Mouse (Mus musculus) adrenal gland, adult 8-10 months (tissue): ENCODE results near the gene Mybbp1a. TPM values are rescaled to one million over a fixed set of nuclear protein-coding genes. Genes with fewer than 3 reads are reported as not detected.

Source experiments
- DNase-seq: peaks from one replicate; pipeline ENCODE4 v3.0.0; 2022
- total RNA-seq, 4 experiments: library from RNA; stranded (reverse); gene quantifications; 2 replicates each; pipeline ENCODE4 v1.2.4; 2022

The Mybbp1a gene
- total RNA-seq, 4 experiments from 2014 or later = 81.9 to 90.7 (median 84.3) TPM

- no peak for DNase-seq
These were observed 5.4 kb downstream of the Mybbp1a start for GRCm38 (mm10) chr11:72446311-72447105.

GRCm38 (mm10) chr11:72447475-72447874, 6.3 kb downstream of the Mybbp1a start:
- no peak for DNase-seq

GRCm38 (mm10) chr11:72452140-72452665, 11.0 kb downstream of the Mybbp1a start:
- no peak for DNase-seq

DNA sequence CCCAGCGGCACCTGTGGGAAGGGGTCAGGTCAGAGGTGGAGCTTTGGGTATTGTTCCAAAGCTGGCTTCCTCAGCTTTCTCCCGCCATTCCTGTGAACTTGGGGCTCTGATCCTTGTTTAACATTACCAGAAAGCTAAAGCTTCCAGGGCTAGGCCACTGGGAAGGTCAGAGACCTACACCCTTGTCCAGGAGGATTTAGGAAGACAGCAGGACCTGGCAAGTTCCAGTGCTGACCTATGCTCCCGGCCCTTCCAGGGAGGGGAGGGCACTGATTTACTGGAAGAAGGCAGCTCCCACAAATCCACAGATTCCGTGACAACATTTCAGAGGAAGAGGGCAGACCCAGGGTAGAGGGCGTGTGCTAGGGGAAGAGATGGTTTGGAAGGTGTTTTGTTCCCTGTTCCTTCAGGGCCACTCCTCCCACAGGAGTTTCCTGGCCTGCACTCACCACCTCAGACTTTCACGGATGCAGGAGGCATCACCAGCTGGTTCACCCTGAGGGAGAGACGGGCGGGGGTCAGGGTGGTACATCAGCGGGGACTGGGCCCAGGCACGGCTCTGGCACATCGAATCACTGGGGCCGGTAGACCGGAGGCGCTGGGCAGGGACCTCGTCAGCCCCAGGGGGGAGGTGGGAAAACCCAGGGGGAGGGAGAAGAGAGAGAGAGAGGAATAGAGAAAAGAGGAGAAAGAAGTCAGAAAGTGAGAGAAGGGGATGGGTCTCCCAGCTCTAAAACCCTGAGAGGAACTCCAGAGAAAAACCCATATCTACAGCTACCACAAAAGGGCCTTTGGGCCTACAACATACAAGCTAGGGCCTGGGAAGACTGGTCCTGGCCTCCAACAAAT, 12.2 kb downstream of the Mybbp1a start:
- no peak for DNase-seq

DNA sequence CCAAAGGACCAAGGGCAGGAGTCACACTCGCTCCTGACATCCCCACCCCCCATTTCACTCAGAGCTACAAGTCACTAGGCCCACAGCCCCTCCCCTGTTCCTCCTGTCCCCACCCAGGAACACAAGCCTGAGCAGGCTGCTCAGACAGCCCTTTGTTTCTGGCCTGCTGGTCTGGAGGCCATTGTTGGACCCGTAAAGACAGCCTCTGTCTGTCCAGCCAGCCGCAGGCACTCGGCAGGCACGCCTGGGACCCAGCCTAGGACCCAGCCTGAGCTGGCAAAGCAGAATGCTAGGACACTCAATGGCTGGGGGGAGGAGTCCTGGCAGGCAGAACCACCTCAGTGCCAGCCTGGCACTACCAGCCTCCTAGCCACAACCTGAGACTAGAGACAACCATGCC, 14.5 kb downstream of the Mybbp1a start:
- no peak for DNase-seq

- peak; percentile 26 for DNase-seq
These were observed 16.9 kb downstream of the Mybbp1a start for GRCm38 (mm10) chr11:72457995-72458496.

DNA sequence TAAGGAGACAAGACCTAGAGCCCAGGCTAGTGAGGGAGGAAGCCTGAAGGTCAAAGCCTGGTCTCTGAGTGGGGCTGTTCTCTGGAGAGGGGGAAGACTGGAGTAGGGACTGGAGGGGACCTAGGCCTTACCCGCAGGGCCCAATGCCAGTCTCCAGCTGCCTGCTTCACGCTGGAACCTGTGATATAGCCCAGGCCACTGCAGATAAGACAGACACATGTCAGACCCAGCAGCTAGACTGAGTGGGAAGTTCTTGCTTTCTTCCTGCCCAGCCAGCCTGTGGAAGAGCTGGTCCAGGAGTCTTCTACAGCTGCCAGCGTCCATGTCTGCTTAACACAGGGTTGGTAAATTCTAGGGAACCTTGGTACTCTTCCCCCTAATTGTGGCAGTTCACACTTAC, 17.3 kb downstream of the Mybbp1a start:
- no peak for DNase-seq

- no peak for DNase-seq
These were observed 20.4 kb downstream of the Mybbp1a start for GRCm38 (mm10) chr11:72461500-72461981.

GRCm38 (mm10) chr11:72464821-72465220, 23.7 kb downstream of the Mybbp1a start:
- DNase-seq = no peak

DNA sequence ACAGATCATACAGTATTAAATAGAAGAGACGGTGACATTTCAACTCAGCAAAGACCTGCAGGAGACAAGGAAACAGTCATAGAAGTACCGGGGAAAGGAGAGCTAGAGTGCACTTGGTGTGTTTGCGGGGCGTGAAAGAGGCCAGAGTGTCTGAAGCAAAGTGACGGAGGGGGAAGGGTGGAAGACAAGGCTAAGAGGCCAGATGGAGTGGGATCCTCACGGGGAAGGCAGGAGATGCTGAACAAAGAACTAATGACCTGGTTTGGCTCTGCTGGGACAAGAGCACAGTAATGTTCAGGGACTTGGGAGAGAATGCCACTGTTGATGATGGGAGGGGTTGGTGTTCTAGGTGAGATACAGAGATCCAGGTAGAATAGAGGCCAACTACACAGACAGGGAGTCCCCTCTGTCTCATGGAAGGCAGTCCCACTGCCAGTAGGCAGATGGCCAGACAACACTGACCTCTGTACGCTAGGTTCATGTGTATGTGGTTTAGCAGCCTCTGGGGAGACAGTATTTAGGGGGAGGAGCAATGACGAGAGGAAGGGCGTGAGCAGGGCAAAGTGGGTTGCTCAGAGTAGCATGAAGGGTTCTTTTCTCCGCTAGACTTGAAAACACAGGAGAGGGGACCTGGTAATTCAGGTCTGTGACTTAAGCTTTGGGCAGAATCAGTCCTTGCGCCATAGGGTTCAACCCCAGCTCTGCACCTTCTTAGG, 25.0 kb downstream of the Mybbp1a start:
- no peak for DNase-seq

GRCm38 (mm10) chr11:72466694-72467507, 25.7 kb downstream of the Mybbp1a start:
- no peak for DNase-seq

DNA sequence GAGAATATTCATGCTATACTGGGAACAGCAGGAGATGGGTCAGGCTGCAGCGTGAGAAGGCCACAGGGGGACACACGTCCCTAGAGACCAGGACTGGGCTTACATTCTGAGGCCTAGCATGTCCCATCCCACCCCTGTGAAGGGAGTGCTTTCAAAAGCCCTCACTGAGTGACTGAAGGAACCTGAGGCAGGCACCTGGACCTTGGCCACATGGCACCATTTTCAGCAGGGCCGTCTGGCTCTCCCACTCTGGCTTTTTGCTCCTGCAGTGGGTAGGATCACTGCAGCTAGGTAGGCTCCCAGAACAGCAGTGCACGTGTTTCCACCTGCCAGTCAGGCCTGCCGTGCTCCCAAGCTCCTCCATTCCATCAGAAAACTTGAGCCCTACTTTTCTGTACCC, 27.4 kb downstream of the Mybbp1a start:
- no peak for DNase-seq

GRCm38 (mm10) chr11:72469217-72469616, 28.1 kb downstream of the Mybbp1a start:
- DNase-seq = peak; percentile 60

GRCm38 (mm10) chr11:72470004-72470403, 28.8 kb downstream of the Mybbp1a start:
- DNase-seq = no peak

- no peak for DNase-seq
These were observed 30.2 kb downstream of the Mybbp1a start for GRCm38 (mm10) chr11:72471381-72471780.

DNA sequence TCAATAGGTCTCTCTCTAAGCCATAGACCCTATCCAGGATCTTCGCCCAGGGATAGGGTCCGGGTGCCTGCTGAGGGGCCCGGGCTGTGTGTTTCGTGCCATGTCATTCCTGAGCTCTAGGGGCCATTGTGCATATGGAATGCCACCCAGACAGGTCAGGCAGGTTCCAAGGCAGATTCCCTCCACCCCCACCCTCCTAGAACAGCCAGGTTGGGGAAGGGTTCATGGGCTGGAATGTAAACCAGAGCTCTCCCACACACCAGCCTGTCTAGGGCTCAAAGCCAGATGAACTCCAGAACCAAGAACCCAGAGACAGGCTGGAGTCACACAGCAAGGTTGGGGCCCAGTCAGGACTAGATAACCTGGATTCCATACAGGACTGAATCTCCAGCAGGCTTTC, 32.4 kb downstream of the Mybbp1a start:
- DNase-seq = no peak

GRCm38 (mm10) chr11:72474926-72475325, 33.8 kb downstream of the Mybbp1a start:
- no peak for DNase-seq

DNA sequence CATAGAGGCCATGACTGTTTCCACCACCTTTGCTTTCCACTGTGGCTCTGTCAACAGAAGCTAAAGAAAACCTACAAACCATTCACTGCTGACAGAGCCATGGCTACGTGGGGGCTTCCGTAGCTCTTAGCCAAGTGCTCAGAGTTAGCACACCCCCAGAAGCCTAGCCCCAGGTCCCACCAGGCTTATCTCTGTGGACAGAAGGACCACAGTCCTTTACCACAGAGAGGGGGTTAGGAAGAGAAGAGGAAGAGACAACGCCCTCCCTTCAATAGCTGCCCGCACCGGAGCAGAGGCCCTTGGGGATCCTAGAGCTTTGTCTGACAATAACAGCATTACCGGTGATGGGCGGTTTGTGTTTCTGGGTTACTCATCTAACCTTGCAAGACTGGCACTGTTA, 34.3 kb downstream of the Mybbp1a start:
- DNase-seq = no peak

DNA sequence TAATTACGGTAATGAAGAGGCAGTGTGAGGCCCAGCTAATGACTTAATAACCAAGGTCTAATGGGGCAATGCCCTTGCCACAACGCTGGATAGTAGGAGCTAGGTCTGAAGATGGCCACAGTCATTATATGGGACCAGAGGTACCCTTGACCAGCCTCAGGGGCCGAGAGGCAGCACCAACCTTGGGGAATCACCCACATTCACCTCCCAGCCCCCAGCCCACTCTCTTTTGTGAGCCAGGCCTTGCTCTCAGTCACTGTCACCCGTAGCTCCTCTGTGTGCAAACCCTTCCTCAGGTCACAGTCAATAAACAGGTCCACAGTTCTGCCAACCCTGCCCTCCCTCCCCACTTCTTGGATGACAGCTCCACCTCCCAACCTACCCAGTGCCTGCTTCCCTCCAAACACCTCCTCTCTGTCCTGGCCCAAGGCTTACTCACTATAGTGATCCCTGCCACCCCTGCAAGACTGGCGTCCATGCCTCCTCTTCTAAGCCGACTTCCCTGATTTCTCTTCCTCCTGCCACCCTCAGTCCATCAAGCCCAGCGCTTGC, 35.0 kb downstream of the Mybbp1a start:
- no peak for DNase-seq

DNA sequence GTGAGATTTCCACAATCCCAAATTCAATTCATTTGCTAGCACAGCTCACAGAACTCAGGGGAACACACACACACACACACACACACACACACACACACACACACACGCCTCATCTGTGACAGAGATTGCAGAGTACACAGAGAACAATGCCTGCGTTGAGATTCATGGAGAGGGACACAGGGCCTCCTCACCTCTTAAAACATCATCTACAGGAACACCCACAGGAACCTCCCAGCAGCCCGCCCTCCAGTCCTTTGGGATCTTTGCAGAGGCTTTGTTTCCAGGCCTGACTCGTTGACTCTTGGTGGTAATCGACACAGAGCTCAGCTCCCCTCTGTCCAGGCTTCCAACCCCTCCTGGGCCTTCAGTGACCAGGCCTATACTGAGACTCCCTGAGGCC, 36.0 kb downstream of the Mybbp1a start:
- no peak for DNase-seq

DNA sequence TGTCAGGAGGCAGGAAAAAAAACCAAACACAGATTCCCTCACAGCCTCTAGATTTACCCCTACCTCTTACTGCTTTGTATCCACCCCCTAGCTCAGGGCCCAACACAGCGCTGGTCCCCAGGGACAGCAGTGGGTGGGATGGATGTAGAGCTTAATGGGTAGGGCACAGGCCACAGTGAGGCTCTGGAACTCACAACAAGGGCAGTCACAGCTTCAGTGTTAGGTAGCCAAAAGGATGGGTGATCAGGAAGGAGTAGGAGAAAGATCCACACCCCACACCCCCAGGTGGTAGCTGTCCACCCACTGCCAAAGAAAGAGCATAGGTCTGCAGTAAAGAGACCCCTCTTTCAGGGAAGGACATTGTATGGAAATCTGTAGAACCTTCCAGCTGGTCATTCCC, 36.5 kb downstream of the Mybbp1a start:
- DNase-seq = no peak
